Mouse (Mus musculus) heart, embryonic 11.5 days (tissue): ENCODE measurements around the gene Baz1a. TPM values are rescaled to one million over a fixed set of nuclear protein-coding genes. Genes with fewer than 3 reads are reported as not detected.

ENCODE experiments used
- ATAC-seq: fragments of 200-750 bp; cut with Nextera tagmentation; replicated peaks from 2 replicates; pipeline ENCODE4 v1.8.0; 2017; ENCODE audit warnings: moderate library complexity; ENCODE audit not compliant: insufficient number of reproducible peaks, low FRiP score, low TSS enrichment
- H3K27ac ChIP-seq: fragments of 300-500 bp; sonication (generic); 2 replicates; pipeline ENCODE4 v1.5.1; 2014; ENCODE audit warnings: mild to moderate bottlenecking, low read depth, low read length
- H3K27me3 ChIP-seq: fragments of 300-500 bp; sonication (generic); 2 replicates; pipeline ENCODE4 v1.6.1; 2014; ENCODE audit warnings: mild to moderate bottlenecking, low read length, mixed read lengths; ENCODE audit not compliant: control insufficient read depth, insufficient read depth
- H3K36me3 ChIP-seq: fragments of 300-500 bp; sonication (generic); 2 replicates; pipeline ENCODE4 v1.6.1; 2014; ENCODE audit warnings: mild to moderate bottlenecking, low read length, moderate library complexity, mixed read lengths; ENCODE audit not compliant: control insufficient read depth, insufficient read depth
- H3K4me1 ChIP-seq: fragments of 300-500 bp; sonication (generic); 2 replicates; pipeline ENCODE4 v1.6.1; 2014; ENCODE audit warnings: low read length; ENCODE audit not compliant: control insufficient read depth, insufficient read depth
- H3K4me2 ChIP-seq: fragments of 300-500 bp; sonication (generic); 2 replicates; pipeline ENCODE4 v1.6.1; 2014; ENCODE audit warnings: mild to moderate bottlenecking, moderate library complexity
- H3K4me3 ChIP-seq: fragments of 300-500 bp; sonication (generic); 2 replicates; pipeline ENCODE4 v1.5.1; 2014; ENCODE audit warnings: low read depth, low read length
- H3K9ac ChIP-seq: fragments of 300-500 bp; sonication (generic); 2 replicates; pipeline ENCODE4 v1.6.1; 2014; ENCODE audit warnings: mild to moderate bottlenecking, low read depth, low read length, moderate library complexity
- H3K9me3 ChIP-seq: fragments of 300-500 bp; sonication (generic); replicated peaks from 2 replicates; pipeline ENCODE4 v1.6.1; 2016; ENCODE audit warnings: low read length; ENCODE audit not compliant: control insufficient read depth
- WGBS: fragments of 180-500 bp; shearing (Covaris S2); extraction: QIAGEN DNeasy Blood & Tissue Kit; methylation state at CpG from one replicate; pipeline ENCODE4 v1.1.7; 2014; ENCODE audit not compliant: insufficient replicate concordance; 5-methylcytosine and 5-hydroxymethylcytosine counted together
- polyA plus RNA-seq: library from polyadenylated mRNA; unstranded; fragments of >200 nt; fragmentation: Nextera tagmentation; extraction: Ambion mirVana; gene quantifications from 2 replicates; pipeline ENCODE4 v1.2.1, GENCODE M21; 2014

The Baz1a gene
- polyA plus RNA-seq, 1 experiment from 2014 or later, result 18.6 TPM

GRCm38 (mm10) chr12:55053267-55053666 lies 39.1 kb upstream of the Baz1a start:
- Histone ChIP-seq H3K9ac (no peak overlapping the region), H3K27me3 (no peaks in the 10 kb centered on the region), H3K4me1 (peaks cover 3% of the 10 kb centered on the region; the same call in 1 of the 2 replicates), H3K4me2 (no peak overlapping the region), H3K4me3 (no peak overlapping the region), H3K27ac (no peak overlapping the region), H3K9me3 (no peaks in the 10 kb centered on the region), H3K36me3 (no peaks in the 10 kb centered on the region; the same call in 1 of the 2 replicates)
- WGBS, result 80% methylated on average over 7 of the region's 7 CpGs
- no peak for ATAC-seq

- H3K9ac ChIP-seq, result no peak overlapping the region
- peaks cover 3% of the 10 kb centered on the region; the same call in 1 of the 2 replicates for H3K4me1 ChIP-seq
- peak; percentile 88 for ATAC-seq
- H3K27me3 ChIP-seq, result no peaks in the 10 kb centered on the region
- H3K27ac ChIP-seq, result peak overlapping the region; percentile 64
- WGBS, result 65% methylated on average over 8 of the region's 8 CpGs
- no peak overlapping the region; the same call in 1 of the 2 replicates for H3K4me2 ChIP-seq
- H3K9me3 ChIP-seq, result no peaks in the 10 kb centered on the region
- H3K36me3 ChIP-seq, result peaks cover 5% of the 10 kb centered on the region; the same call in 1 of the 2 replicates
- H3K4me3 ChIP-seq, result no peak overlapping the region
Observed at GRCm38 (mm10) chr12:55051210-55052173, 37.3 kb upstream of the Baz1a start.

GRCm38 (mm10) chr12:55049731-55050353 lies 35.7 kb upstream of the Baz1a start:
- Histone ChIP-seq H3K27me3 (no peaks in the 10 kb centered on the region), H3K36me3 (peaks cover 8% of the 10 kb centered on the region; the same call in 1 of the 2 replicates), H3K4me2 (no peak overlapping the region), H3K27ac (no peak overlapping the region), H3K9ac (no peak overlapping the region), H3K4me3 (no peak overlapping the region), H3K4me1 (peaks cover 3% of the 10 kb centered on the region; the same call in 1 of the 2 replicates), H3K9me3 (no peaks in the 10 kb centered on the region)
- WGBS, result 89% methylated on average over 8 of the region's 8 CpGs
- ATAC-seq, result no peak

- Histone ChIP-seq H3K4me3 (no peak overlapping the region), H3K36me3 (peaks cover 2% of the 10 kb centered on the region; the same call in 1 of the 2 replicates), H3K9ac (no peak overlapping the region), H3K27me3 (no peaks in the 10 kb centered on the region), H3K27ac (no peak overlapping the region), H3K9me3 (no peaks in the 10 kb centered on the region), H3K4me1 (no peaks in the 10 kb centered on the region), H3K4me2 (no peak overlapping the region)
- no peak for ATAC-seq
- 63% methylated on average over 15 of the region's 15 CpGs for WGBS
Observed at GRCm38 (mm10) chr12:55041011-55041410, 26.9 kb upstream of the Baz1a start.

GRCm38 (mm10) chr12:55027088-55027487 lies 12.9 kb upstream of the Baz1a start:
- WGBS, result 31% methylated on average over 3 of the region's 3 CpGs

GRCm38 (mm10) chr12:55023284-55023683 lies 9.1 kb upstream of the Baz1a start:
- no peak overlapping the region for H3K4me2 ChIP-seq
- H3K4me1 ChIP-seq, result no peaks in the 10 kb centered on the region
- no peaks in the 10 kb centered on the region; the same call in 1 of the 2 replicates for H3K9me3 ChIP-seq
- 69% methylated on average over 2 of the region's 2 CpGs for WGBS
- no peak for ATAC-seq
- H3K36me3 ChIP-seq, result no peaks in the 10 kb centered on the region
- no peak overlapping the region for H3K4me3 ChIP-seq
- no peaks in the 10 kb centered on the region for H3K27me3 ChIP-seq
- no peak overlapping the region for H3K27ac ChIP-seq
- H3K9ac ChIP-seq, result no peak overlapping the region

More at GRCm38 (mm10) chr12:55027088-55027487, 12.9 kb upstream of the Baz1a start:
- Histone ChIP-seq H3K4me2 (no peak overlapping the region), H3K27me3 (no peaks in the 10 kb centered on the region), H3K36me3 (no peaks in the 10 kb centered on the region), H3K4me3 (no peak overlapping the region), H3K27ac (no peak overlapping the region), H3K9ac (no peak overlapping the region), H3K9me3 (no peaks in the 10 kb centered on the region; the same call in 1 of the 2 replicates), H3K4me1 (no peaks in the 10 kb centered on the region)
- no peak for ATAC-seq

GRCm38 (mm10) chr12:55019421-55019877 lies 5.3 kb upstream of the Baz1a start:
- no peak overlapping the region for H3K9ac ChIP-seq
- H3K9me3 ChIP-seq, result no peaks in the 10 kb centered on the region; the same call in 1 of the 2 replicates
- H3K4me1 ChIP-seq, result no peaks in the 10 kb centered on the region
- no peaks in the 10 kb centered on the region for H3K27me3 ChIP-seq
- no peak overlapping the region for H3K4me2 ChIP-seq
- H3K36me3 ChIP-seq, result no peaks in the 10 kb centered on the region
- ATAC-seq, result no peak
- 78% methylated on average over 7 of the region's 7 CpGs for WGBS
- no peak overlapping the region for H3K4me3 ChIP-seq
- H3K27ac ChIP-seq, result no peak overlapping the region

GRCm38 (mm10) chr12:55017119-55017721 lies 3.1 kb upstream of the Baz1a start:
- no peak for ATAC-seq
- Histone ChIP-seq H3K36me3 (no peaks in the 10 kb centered on the region), H3K4me3 (no peak overlapping the region), H3K27me3 (no peaks in the 10 kb centered on the region), H3K9me3 (no peaks in the 10 kb centered on the region), H3K9ac (no peak overlapping the region), H3K4me2 (no peak overlapping the region), H3K4me1 (no peaks in the 10 kb centered on the region), H3K27ac (no peak overlapping the region)
- 70% methylated on average over 9 of the region's 9 CpGs for WGBS
